In genomic region chr11:98035977-98036377, GRCm38 (mm10) we compare ENCODE assay signal across 8 mouse cellular contexts. TPM values are rescaled to one million over a fixed set of nuclear protein-coding genes. Genes with fewer than 3 reads are reported as not detected.
A peak's percentile ranks its signal among the peaks of the same experiment; 100 is the strongest.
DNase-seq lines count a peak whose midpoint lies in the region; ATAC-seq and TF ChIP-seq lines count a peak whose summit lies in the region.

No protein-coding gene starts in this region.

- DNase-seq in 3134 (ENCODE audit: extremely low read depth, insufficient read length, low spot score) (peak; percentile 79), ES-CJ7 (ENCODE audit: low read depth, low spot score) (peak; percentile 49)
- peak; percentile 81 to 88 for DNase-seq in cerebellum, postnatal 14 days
- DNase-seq in thymus, adult 18-20 months, result no peak
- no peak for DNase-seq in spleen, postnatal 36 days (ENCODE audit: low spot score in 2 of 2)

- ATAC-seq in heart, embryonic 11.5 days (replicated peaks; ENCODE audit: insufficient number of reproducible peaks, low FRiP score, low TSS enrichment), result peak; percentile 47
- ATAC-seq in limb, embryonic 13.5 days (ENCODE audit: low FRiP score, low read depth), result 0 out of 2 replicates have a peak, but pooled peaks have one; percentile 52

- H3K4me1 ChIP-seq in heart, embryonic 11.5 days (ENCODE audit: control insufficient read depth, insufficient read depth, low read length), result peaks cover 16% of the 10 kb centered on the region; the same call in 1 of the 2 replicates
- H3K4me1 ChIP-seq in limb, embryonic 13.5 days, result peaks cover 19% of the 10 kb centered on the region

- peaks cover 19% of the 10 kb centered on the region for H3K27me3 ChIP-seq in heart, embryonic 11.5 days (ENCODE audit: control insufficient read depth, insufficient read depth, low read length)
- H3K27me3 ChIP-seq in limb, embryonic 13.5 days, result peaks cover 30% of the 10 kb centered on the region
- H3K27me3 ChIP-seq in myocyte (ENCODE audit: control insufficient read depth, insufficient read depth, insufficient read length), result no peaks in the 10 kb centered on the region

- TF ChIP-seq POLR2A in myocyte (IDR thresholded peaks at IDR 0.05; ENCODE audit: insufficient read length, low read depth), result no peak

- no peaks in the 10 kb centered on the region for H3K36me3 ChIP-seq in heart, embryonic 11.5 days (ENCODE audit: control insufficient read depth, insufficient read depth, low read length)
- H3K36me3 ChIP-seq in limb, embryonic 13.5 days, result peaks cover 4% of the 10 kb centered on the region
- peaks cover 6% of the 10 kb centered on the region for H3K36me3 ChIP-seq in myocyte (ENCODE audit: control insufficient read depth, insufficient read depth)

- no peak overlapping the region for H3K27ac ChIP-seq in heart, embryonic 11.5 days (ENCODE audit: low read depth, low read length)
- H3K27ac ChIP-seq in limb, embryonic 13.5 days, result no peak overlapping the region

- no peaks in the 10 kb centered on the region for H3K9me3 ChIP-seq in heart, embryonic 11.5 days (replicated peaks; ENCODE audit: control insufficient read depth, low read length)
- H3K9me3 ChIP-seq in limb, embryonic 13.5 days, result no peaks in the 10 kb centered on the region

- peak overlapping the region; percentile 74 for H3K4me2 ChIP-seq in heart, embryonic 11.5 days
- H3K4me2 ChIP-seq in limb, embryonic 13.5 days (replicated peaks), result peak overlapping the region; percentile 73
- H3K4me2 ChIP-seq in myocyte (ENCODE audit: low read depth), result peak overlapping the region; percentile 79

- no peaks in the 10 kb centered on the region for H3K79me2 ChIP-seq in myocyte (ENCODE audit: control insufficient read depth, insufficient read depth)

- H3K4me3 ChIP-seq in heart, embryonic 11.5 days (ENCODE audit: low read depth, low read length), result peak overlapping the region; percentile 38
- H3K4me3 ChIP-seq in limb, embryonic 13.5 days, result peak overlapping the region; percentile 38
- H3K4me3 ChIP-seq in myocyte, result no peak overlapping the region

- H3K9ac ChIP-seq in heart, embryonic 11.5 days (ENCODE audit: low read depth, low read length), result peak overlapping the region; percentile 49; the same call in 1 of the 2 replicates
- peak overlapping the region; percentile 59 for H3K9ac ChIP-seq in limb, embryonic 13.5 days

- WGBS in heart, embryonic 11.5 days (ENCODE audit: insufficient replicate concordance), result under 1% methylated on average over 27 of the region's 27 CpGs
- WGBS in limb, embryonic 13.5 days, result under 1% methylated on average over 25 of the region's 27 CpGs

- H3ac ChIP-seq in myocyte (ENCODE audit: control insufficient read depth, insufficient read length), result no peak overlapping the region

TF ChIP-seq in myocyte, 11 proteins besides CTCF, POLR2A, EP300 and RAD21:
- TF ChIP-seq POLR2AphosphoS2 (IDR thresholded peaks at IDR 0.05; ENCODE audit: insufficient read length, low read depth) (peak; percentile 79), SRF (IDR thresholded peaks at IDR 0.05; ENCODE audit: control insufficient read depth, insufficient read length, low read depth) (no peak), MYOD1 (IDR thresholded peaks at IDR 0.05; ENCODE audit: control insufficient read depth in 1 of 3, insufficient read length in 2 of 3, low read depth in 2 of 3) (peak in 2 of 3 experiments; percentile 36 to 76), TCF12 (IDR thresholded peaks at IDR 0.05; ENCODE audit: insufficient read depth, poor library complexity, severe bottlenecking) (no peak), MYOG (IDR thresholded peaks at IDR 0.05; ENCODE audit: control insufficient read depth in 1 of 3, insufficient read depth in 1 of 3, insufficient read length in 2 of 3, low read depth in 2 of 3) (peak in 2 of 3 experiments; percentile 6 to 73), USF1 (IDR thresholded peaks at IDR 0.05; ENCODE audit: low read depth) (no peak), TCF3 (IDR thresholded peaks at IDR 0.05; ENCODE audit: insufficient read length, low read depth) (no peak)

RNA-seq across cellular contexts. Expression of gene Rpl19, which starts 9.5 kb away (rescaled TPM):
- 855 and 888 TPM in 2 replicates for polyA plus RNA-seq in heart, embryonic 11.5 days (2014; fragmentation: Nextera tagmentation; extraction: Ambion mirVana)
- 1,012 and 1,039 TPM in 2 replicates for polyA plus RNA-seq in limb, embryonic 13.5 days (2015; fragmentation: Nextera tagmentation; extraction: Ambion mirVana)
- 2,972 TPM for polyA plus RNA-seq in myocyte (2012; fragmentation: generic; extraction: Trizol)

RNA-seq across cellular contexts. Expression of gene Cacnb1, which starts 13.1 kb away (rescaled TPM):
- polyA plus RNA-seq in heart, embryonic 11.5 days (2014; fragmentation: Nextera tagmentation; extraction: Ambion mirVana), result 5.0 and 6.1 TPM in 2 replicates
- 20.0 and 20.7 TPM in 2 replicates for polyA plus RNA-seq in limb, embryonic 13.5 days (2015; fragmentation: Nextera tagmentation; extraction: Ambion mirVana)
- polyA plus RNA-seq in myocyte (2012; fragmentation: generic; extraction: Trizol), result 163 TPM

RNA-seq across cellular contexts. Expression of gene Stac2, which starts 17.3 kb away (rescaled TPM):
- polyA plus RNA-seq in heart, embryonic 11.5 days (2014; fragmentation: Nextera tagmentation; extraction: Ambion mirVana), result 0.26 and 0.27 TPM in 2 replicates
- 0.74 and 1.1 TPM in 2 replicates for polyA plus RNA-seq in limb, embryonic 13.5 days (2015; fragmentation: Nextera tagmentation; extraction: Ambion mirVana)
- 41.7 TPM for polyA plus RNA-seq in myocyte (2012; fragmentation: generic; extraction: Trizol)

RNA-seq across cellular contexts. Expression of gene Arl5c, which starts 40.0 kb away (rescaled TPM):
- polyA plus RNA-seq in heart, embryonic 11.5 days (2014; fragmentation: Nextera tagmentation; extraction: Ambion mirVana), result 7.2 and 8.0 TPM in 2 replicates
- polyA plus RNA-seq in limb, embryonic 13.5 days (2015; fragmentation: Nextera tagmentation; extraction: Ambion mirVana), result 7.0 and 8.8 TPM in 2 replicates
- 2.1 TPM for polyA plus RNA-seq in myocyte (2012; fragmentation: generic; extraction: Trizol)

RNA-seq across cellular contexts. Expression of gene Plxdc1, which starts 49.7 kb away (rescaled TPM):
- 0.14 TPM in 1 of 2 replicates, not detected in the other for polyA plus RNA-seq in heart, embryonic 11.5 days (2014; fragmentation: Nextera tagmentation; extraction: Ambion mirVana)
- polyA plus RNA-seq in limb, embryonic 13.5 days (2015; fragmentation: Nextera tagmentation; extraction: Ambion mirVana), result 0.33 and 0.50 TPM in 2 replicates
- 2.7 TPM for polyA plus RNA-seq in myocyte (2012; fragmentation: generic; extraction: Trizol)

Comparison
In these comparisons a context has a peak if more than half of its experiments do, and no peak if none do; other contexts are left out.
1. DNase-seq: peak in 3134 (single experiment), ES-CJ7 (single experiment) and cerebellum, postnatal 14 days (2 of 2); none in thymus, adult 18-20 months (0 of 2) and spleen, postnatal 36 days (0 of 2).
2. RNA of gene Stac2, which starts 17.3 kb away (polyA plus RNA-seq): 41.7 TPM in myocyte (single experiment); 0.74 to 1.1 TPM in limb, embryonic 13.5 days and 0.26 to 0.27 TPM in heart, embryonic 11.5 days; every median in the first group is over 10 times any median in the second.
3. Peak in every context shown above with its lines, with median percentiles within 50 percentile points of each other: H3K4me2 ChIP-seq.